Mouse (Mus musculus) adrenal gland, postnatal 14 days (tissue): ENCODE measurements around the gene Ccdc88c. TPM values are rescaled to one million over a fixed set of nuclear protein-coding genes. Genes with fewer than 3 reads are reported as not detected.
"Not testable (repeated sequence)": the region's sequence is repeated elsewhere in the genome, so short reads cannot be mapped to it uniquely, and the experiment has no call there.

Source experiments
- DNase-seq: peaks from one replicate; pipeline ENCODE4 v3.0.0; 2021; ENCODE audit warnings: mixed read lengths
- total RNA-seq: library from RNA; stranded (reverse); gene quantifications from 2 replicates; pipeline ENCODE4 v1.2.3, GENCODE M21; 2021

The Ccdc88c gene
- total RNA-seq, 1 experiment from 2014 or later: 7.9 TPM

- peak; percentile 60 for DNase-seq
Observed at GRCm38 (mm10) chr12:101017971-101018371, 10.9 kb downstream of the Ccdc88c start.

DNA sequence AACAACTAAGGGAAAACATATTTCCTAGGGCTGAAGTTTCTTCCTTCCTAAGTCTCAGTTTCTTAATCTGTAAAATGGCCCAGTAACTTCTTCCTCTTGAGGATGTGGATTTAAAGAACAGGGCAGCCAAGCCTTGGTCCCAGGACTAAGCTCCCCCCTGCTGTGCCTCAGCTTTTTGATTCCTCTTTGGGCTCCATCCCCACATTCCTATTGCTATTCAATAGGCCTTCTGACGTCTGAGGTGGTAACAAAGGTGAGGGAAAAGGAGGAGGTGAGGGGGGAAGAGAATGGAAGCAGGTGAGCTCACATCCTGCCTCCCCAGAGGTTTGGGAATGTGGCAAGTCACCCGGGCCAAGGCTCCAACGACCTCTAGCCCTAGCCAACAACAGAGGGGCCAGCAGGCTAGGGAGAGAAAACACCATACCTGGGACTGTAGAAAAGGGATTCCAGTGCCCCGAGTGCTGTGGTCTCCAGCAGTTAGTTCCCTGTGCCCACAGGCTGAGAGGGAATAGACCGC is 12.4 kb downstream of the Ccdc88c start:
- DNase-seq: no peak

DNA sequence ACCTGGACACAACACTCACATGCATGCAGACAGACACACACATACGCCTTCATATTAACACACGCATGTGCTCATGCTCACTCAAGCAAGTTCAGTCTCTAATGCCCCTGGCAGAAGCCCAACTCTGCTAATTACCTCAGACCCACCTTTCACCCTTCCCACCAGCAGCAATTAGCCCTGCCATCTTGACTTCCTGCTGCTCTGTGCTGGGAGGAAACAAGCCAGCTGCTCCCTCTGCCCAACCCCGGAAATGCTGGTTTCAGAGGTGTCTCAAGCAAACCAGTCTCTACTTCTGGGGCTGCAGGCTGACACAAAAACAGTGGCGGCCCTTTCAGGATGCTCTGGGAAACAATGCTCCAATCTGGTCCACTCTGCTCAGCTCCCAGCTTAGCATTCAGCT is 12.9 kb downstream of the Ccdc88c start:
- DNase-seq: peak; percentile 46

DNA sequence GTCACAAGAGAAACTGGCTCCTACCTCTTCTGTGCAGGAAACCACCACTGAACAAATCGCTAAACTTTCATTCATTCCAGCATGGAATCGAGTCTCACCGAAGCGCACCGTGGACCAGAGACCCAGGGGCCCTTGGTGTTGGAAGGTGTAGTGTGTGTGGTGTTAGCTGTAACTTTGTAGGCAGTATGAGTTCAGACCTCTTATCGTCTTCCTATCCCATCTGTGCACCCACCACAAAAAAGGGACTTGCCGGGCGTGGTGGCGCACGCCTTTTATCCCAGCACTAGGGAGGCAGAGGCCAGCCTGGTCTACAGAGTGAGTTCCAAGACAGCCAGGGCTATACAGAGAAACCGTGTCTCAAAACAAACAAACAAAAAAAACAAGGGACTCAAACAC is 13.7 kb downstream of the Ccdc88c start:
- no peak for DNase-seq

GRCm38 (mm10) chr12:101014549-101015164 is 14.2 kb downstream of the Ccdc88c start:
- DNase-seq: no peak

- DNase-seq: not testable (repeated sequence)
Observed at GRCm38 (mm10) chr12:101013668-101014067, 15.2 kb downstream of the Ccdc88c start.

GRCm38 (mm10) chr12:101013078-101013665 is 15.7 kb downstream of the Ccdc88c start:
- DNase-seq: no peak

DNA sequence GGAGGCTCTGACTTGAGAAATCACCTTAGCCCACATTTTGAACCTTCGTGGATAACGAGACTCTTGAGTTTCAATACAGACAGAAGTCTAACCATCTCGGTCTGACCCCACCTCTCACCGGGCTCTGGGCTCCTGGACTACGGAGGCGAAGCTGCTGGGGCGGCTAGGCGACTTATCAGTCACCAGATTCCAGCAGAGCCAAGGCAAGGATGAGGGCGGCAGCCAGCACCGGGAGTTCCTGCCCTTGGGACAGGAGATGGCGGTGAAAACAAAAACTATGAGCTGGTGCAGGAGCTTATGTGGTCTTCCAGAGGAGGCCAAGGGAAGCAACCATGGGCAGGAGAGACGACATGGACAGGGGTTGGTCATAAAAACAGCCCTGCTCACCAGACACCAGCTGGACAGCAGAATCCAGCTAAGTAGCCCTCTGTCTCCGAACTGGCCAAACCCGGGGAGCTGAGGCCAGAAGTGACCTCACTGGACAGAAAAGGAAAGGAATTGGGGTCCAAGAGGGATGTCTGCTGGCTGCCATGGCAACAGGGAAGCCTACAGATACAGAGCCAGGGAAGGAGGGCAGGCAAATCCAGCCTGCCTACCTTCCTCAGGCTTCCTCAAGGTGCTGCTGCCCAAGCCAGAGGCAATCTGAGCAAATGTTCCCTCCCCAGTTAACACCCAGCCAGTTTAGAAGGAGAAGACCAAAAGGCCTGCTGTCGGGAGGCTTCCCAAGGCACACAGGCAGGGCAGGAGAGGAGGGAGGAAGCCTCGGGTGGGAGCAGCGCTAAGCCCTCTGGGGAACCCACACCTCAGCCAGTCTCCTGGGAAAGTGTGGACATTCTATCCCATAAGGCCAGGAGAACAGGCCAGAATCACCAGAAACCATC is 16.4 kb downstream of the Ccdc88c start:
- peak; percentile 34 for DNase-seq

- no peak for DNase-seq
Observed at GRCm38 (mm10) chr12:101011017-101011416, 17.8 kb downstream of the Ccdc88c start.

GRCm38 (mm10) chr12:101010148-101010920 is 18.5 kb downstream of the Ccdc88c start:
- DNase-seq: no peak

- no peak for DNase-seq
Observed at GRCm38 (mm10) chr12:101009225-101009624, 19.6 kb downstream of the Ccdc88c start.

DNA sequence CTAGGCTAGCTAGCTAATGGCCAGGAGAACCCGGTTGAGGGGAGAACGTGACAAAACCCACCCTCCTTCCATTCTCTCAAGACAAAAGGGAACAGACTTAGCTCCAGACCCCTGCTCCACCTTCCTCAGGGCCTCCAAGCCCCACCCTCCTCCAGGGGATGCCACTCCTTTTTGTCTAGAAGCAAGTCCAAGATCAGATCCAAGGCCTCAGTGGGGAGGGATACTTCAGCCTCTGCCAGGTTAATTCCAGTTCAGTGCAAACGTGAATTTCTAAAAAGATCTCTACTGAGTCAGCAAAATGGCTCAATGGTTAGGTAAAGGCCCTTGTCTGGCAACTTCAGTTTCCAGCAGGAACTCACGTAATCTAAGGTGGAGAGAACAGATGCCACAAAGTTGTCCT is 20.2 kb downstream of the Ccdc88c start:
- no peak for DNase-seq

- DNase-seq: no peak
Observed at GRCm38 (mm10) chr12:101007968-101008481, 20.8 kb downstream of the Ccdc88c start.

DNA sequence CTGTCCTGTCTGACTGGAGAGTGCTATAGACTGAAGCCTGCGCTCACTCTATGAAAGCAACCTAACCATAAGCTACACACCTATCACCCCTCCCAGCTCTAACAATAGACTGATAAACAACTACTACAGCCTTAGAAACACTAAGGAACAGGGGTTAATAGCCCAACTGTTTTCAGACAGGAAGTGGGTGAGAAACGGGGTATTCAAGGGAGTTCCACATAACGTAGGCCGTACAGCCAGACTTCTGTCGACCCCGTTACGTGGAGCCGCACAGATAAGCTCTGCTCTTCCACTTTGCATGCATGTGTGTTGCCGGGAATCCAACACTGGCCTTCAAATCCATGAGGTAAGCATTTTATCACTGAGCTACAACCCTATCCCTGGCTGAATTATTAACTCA is 21.4 kb downstream of the Ccdc88c start:
- DNase-seq: no peak

- DNase-seq: no peak
Observed at GRCm38 (mm10) chr12:101005665-101006420, 23.0 kb downstream of the Ccdc88c start.

- no peak for DNase-seq
Observed at GRCm38 (mm10) chr12:101004982-101005381, 23.9 kb downstream of the Ccdc88c start.

GRCm38 (mm10) chr12:101002801-101003513 is 25.9 kb downstream of the Ccdc88c start:
- DNase-seq: no peak

GRCm38 (mm10) chr12:100999061-100999954 is 29.5 kb downstream of the Ccdc88c start:
- no peak for DNase-seq

DNA sequence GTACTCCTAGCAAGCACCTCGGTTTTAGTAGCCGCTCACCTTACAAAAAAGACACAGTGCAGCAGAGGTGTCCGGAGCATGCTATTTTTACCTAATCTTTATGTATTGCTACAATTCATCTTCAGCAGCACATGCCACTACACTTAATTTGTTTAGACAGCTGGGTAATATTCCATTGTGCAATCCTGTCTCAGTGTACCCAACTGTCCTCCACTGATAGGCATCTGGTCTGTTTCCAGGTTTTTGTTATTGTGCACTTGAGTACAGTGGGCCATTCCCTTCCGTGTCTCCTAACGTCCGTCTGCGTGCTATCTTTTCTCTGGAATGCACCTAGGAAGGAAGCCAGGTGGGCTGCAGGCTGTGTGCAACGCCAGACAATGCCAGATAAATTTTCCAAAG is 30.3 kb downstream of the Ccdc88c start:
- no peak for DNase-seq
